In the genomic region with DNA sequence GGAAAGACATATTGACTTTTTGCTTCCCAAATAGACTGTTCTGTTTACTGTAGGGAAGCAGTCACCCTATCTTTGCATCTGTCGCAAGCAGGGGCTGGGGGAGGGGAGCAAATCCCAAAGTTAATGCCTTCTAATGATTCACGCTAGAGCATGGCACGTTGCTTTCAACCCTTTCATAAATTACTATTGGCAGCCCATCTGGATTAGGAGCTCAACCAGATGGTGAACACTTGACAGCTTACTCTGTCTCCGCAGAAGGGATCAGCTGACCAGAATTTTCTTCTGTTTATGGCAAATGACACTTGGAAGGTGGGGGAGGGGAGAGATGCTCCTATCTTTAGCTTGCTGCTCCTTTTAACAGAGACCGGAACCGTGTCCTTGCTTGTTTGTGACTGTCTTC, we compare ENCODE assay signal across 9 mouse cellular contexts.
DNase-seq lines count a peak whose midpoint lies in the region; ATAC-seq and TF ChIP-seq lines count a peak whose summit lies in the region.
"Had no signal": no experiment of that assay in that cellular context is flagged by ENCODE, and none has a peak within 500 bp of the region (broad histone marks: within the 10 kb centered on the region; RNA-seq: fewer than 3 reads in every experiment).

No protein-coding gene starts in this region.

- DNase-seq in lung, postnatal 0 days (ENCODE audit: low spot score), result peak; percentile 6
- no peak for DNase-seq in lung, adult 2 months
- peak; percentile 57 to 66 for DNase-seq in layer of hippocampus, adult 8-10 months (ENCODE audit: low spot score in 2 of 2)
- peak; percentile 75 for DNase-seq in retina, embryonic 14.5 days (ENCODE audit: low spot score)
- no peak for DNase-seq in adrenal gland, adult 2 months
- DNase-seq in cerebellum, adult 9-11 months, result no peak
- DNase-seq: thymus, adult 2 months had no signal

- H3K27me3 ChIP-seq in lung, postnatal 0 days (replicated peaks; ENCODE audit: insufficient read depth, low read length), result no peaks in the 10 kb centered on the region
- H3K27me3 ChIP-seq in forebrain, embryonic 15.5 days, result no peaks in the 10 kb centered on the region
- H3K27me3 ChIP-seq: megakaryocyte, embryonic 14.5 days had no signal

- no peak overlapping the region for H3K4me3 ChIP-seq in lung, postnatal 0 days (ENCODE audit: low read depth, low read length)
- no peak overlapping the region for H3K4me3 ChIP-seq in lung, adult 2 months (replicated peaks; ENCODE audit: extremely low read depth, low read depth, low read length)
- H3K4me3 ChIP-seq in forebrain, embryonic 15.5 days, result no peak overlapping the region
- H3K4me3 ChIP-seq: megakaryocyte, embryonic 14.5 days had no signal

- H3K27ac ChIP-seq in lung, postnatal 0 days (ENCODE audit: low read length), result no peak overlapping the region
- H3K27ac ChIP-seq in forebrain, embryonic 15.5 days (replicated peaks), result peak overlapping the region; percentile 75

- H3K4me2 ChIP-seq in lung, postnatal 0 days (replicated peaks; ENCODE audit: low read depth, low read length), result no peak overlapping the region
- H3K4me2 ChIP-seq in forebrain, embryonic 15.5 days (replicated peaks), result peak overlapping the region; percentile 5; the same call in 1 of the 2 replicates

- WGBS in lung, postnatal 0 days, result 35% methylated on average over 6 of the region's 6 CpGs
- 41% methylated on average over 6 of the region's 6 CpGs for WGBS in lung, adult 2 months
- 21% methylated on average over 6 of the region's 6 CpGs for WGBS in forebrain, embryonic 15.5 days

- H3K4me1 ChIP-seq in lung, postnatal 0 days (ENCODE audit: insufficient read depth, low read depth, low read length), result no peaks in the 10 kb centered on the region
- H3K4me1 ChIP-seq in lung, adult 2 months (ENCODE audit: control insufficient read depth, insufficient read depth, low read length), result no peaks in the 10 kb centered on the region
- peaks cover 13% of the 10 kb centered on the region for H3K4me1 ChIP-seq in forebrain, embryonic 15.5 days
- H3K4me1 ChIP-seq: megakaryocyte, embryonic 14.5 days had no signal

- no peak overlapping the region for H3K9ac ChIP-seq in lung, postnatal 0 days (replicated peaks; ENCODE audit: low read depth)
- no peak overlapping the region for H3K9ac ChIP-seq in forebrain, embryonic 15.5 days (replicated peaks)

- no peaks in the 10 kb centered on the region for H3K36me3 ChIP-seq in lung, postnatal 0 days (ENCODE audit: insufficient read depth, low read length)
- H3K36me3 ChIP-seq in forebrain, embryonic 15.5 days, result no peaks in the 10 kb centered on the region

- TF ChIP-seq EP300 in lung, postnatal 0 days (IDR thresholded peaks at IDR 0.05), result no peak

- ATAC-seq in lung, postnatal 0 days, result 0 out of 2 replicates have a peak, but pooled peaks have one; percentile 14
- ATAC-seq in forebrain, embryonic 15.5 days (replicated peaks), result peak; percentile 87

- no peaks in the 10 kb centered on the region for H3K9me3 ChIP-seq in lung, postnatal 0 days (ENCODE audit: low read length)
- no peaks in the 10 kb centered on the region for H3K9me3 ChIP-seq in forebrain, embryonic 15.5 days

- no peak for TF ChIP-seq CTCF in lung, postnatal 0 days (IDR thresholded peaks at IDR 0.05)
- TF ChIP-seq CTCF in lung, adult 2 months (IDR thresholded peaks at IDR 0.05; ENCODE audit: insufficient read depth, low read length), result no peak

- TF ChIP-seq POLR2A in lung, adult 2 months (IDR thresholded peaks at IDR 0.05; ENCODE audit: borderline replicate concordance, extremely low read depth, low read depth, low read length), result no peak

Comparison
In these comparisons a context has a peak if more than half of its experiments do, and no peak if none do; other contexts are left out.
1. DNase-seq: peak in lung, postnatal 0 days (single experiment), layer of hippocampus, adult 8-10 months (2 of 2) and retina, embryonic 14.5 days (single experiment); none in lung, adult 2 months (single experiment), adrenal gland, adult 2 months (single experiment) and cerebellum, adult 9-11 months (single experiment).